Mouse (Mus musculus) inflammation-experienced regulatory T-cells, adult 6 months (primary cell): Measurements from ENCODE around the gene Oprm1. TPM values are rescaled to one million over a fixed set of nuclear protein-coding genes. Genes with fewer than 3 reads are reported as not detected.
A peak's percentile ranks its signal among the peaks of the same experiment; 100 is the strongest.
"Not testable (repeated sequence)": the region's sequence is repeated elsewhere in the genome, so short reads cannot be mapped to it uniquely, and the experiment has no call there.

Experiments
- ATAC-seq: one replicate; pipeline ENCODE4 v1.8.0; 2017
- polyA plus RNA-seq, 3 experiments: library from polyadenylated mRNA; unstranded; fragments of 100-300 nt; shearing (Covaris generic); gene quantifications; one replicate each; pipeline ENCODE4 v1.2.1; 2017

Oprm1 gene
- polyA plus RNA-seq, 3 experiments from 2014 or later, result 0.69 to 2.4 (median 1.1) TPM

DNA sequence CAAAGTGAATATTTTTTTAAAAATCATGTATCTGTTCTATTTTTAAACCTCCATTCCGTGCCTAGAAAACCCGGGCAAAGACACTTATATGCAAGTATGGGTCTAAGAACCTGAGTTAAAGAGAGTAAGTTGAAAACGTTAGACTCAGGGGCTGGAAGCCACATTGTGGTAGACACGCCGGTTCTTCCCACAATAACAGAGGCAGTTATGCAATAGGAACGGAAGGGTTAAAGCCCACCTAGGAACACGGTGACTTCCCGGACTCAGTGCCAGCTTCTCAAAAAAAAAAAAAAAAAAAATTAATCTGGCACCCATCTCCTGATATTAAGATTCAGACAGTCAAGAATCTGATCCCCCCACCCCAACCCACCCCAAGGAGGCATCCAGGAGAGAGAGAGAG lies 221.5 kb downstream of the Oprm1 start:
- no peak for ATAC-seq

DNA sequence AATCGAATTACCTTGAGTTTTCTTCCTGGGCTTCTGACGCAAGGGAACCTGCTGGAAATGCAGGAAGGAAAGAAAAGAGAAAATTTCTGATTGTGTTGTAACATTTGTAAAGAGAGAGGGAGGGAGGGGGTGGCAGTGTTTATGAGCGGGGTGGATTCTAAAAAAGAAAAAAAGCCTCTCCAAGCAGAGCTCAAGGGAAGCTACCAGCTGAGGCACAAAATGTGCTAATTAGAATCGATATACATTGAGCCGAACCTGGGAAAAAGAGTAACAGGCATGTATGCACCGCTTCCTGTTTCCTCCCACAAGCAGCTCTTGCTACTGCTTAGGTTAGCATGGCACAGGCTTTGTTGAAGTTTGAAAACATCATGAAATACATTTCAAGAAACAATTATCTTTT lies 221.9 kb downstream of the Oprm1 start:
- peak; percentile 41 for ATAC-seq

DNA sequence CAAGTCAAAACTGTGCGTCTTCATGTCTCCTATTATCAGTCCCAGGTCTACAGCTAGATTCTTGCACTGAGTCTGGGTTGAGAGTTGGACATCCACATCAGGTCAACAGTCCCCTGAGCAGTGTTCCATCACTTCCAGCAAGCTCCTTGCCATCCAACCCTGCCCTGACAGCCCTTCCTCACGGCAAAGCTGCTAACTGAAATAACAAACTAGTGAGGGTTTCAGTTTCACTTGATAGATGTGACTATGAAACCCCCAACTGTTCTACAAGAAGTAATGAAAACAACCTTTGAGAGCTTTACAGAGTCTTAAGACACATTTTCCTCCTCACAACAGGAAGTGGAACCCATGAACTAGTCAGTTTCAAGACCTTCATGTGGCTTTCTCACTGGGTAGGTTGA lies 224.4 kb downstream of the Oprm1 start:
- peak; percentile 88 for ATAC-seq

DNA sequence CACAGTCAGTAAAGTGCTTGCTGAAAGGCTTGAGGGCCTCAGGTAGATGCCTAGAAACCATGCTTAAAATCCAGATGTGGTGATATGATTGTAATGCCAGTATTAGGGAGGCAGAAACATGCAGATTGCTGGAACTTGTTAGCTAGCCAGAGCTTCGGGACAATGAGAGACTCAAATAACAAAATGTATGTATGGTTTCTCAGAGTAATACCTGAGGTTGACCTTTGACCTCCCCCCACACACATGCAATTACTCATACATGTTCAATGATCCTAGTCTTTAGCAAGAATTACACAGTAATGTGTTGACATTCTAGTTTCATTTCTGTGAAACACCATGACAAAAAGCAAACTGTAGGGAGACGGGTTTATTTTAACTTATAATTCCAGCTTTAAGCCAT lies 225.1 kb downstream of the Oprm1 start:
- no peak for ATAC-seq

DNA sequence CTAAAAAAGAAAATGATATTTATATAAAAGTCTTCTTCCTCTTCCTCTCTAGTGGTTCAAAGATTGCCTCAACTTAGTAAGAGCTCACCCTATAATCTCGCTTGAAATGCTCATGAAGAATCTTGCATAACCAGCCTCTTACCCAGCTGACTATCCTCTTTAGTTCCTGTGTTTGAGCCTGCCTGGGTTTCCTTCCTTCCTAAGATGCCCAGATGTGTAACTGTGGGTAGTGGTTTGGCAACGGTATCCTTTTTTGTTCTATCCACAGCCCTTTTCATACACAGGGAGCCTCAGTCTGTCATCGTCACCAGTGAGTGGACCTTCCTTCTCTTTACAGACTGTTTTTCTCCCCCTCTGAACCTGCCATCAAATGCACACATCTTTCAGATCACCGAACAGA lies 227.9 kb downstream of the Oprm1 start:
- ATAC-seq, result no peak

DNA sequence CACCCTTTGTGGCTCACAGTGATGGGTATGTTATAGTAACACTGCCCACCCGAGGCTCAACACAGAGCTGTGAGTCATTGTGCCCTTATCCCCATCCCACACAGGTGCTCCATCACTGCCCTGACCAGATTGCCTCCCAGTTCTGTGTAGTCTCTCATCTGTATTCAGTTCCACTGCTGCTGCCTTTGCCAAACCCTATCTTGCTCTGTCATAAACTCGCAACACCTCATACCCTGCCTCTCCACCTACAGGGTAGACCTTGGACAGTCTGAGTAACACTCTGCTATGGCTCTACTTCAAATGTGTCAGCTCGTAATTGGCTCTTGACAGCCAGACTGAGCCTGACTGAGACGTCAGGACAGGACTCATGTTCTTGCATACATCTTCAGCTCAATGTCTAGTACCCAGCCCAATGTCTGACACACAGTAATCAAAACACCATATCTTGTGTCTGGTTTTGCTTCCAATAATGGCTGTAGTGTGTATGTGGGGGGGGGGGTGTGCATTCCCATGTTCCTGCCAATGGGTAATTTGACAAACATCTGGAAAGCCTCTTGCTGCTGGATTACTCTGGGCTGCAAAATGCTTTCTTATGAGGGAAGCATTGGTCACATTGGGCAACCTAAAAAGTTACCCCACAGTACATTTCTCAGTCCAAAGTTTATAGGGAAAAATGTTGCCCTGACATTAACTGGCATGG lies 229.2 kb downstream of the Oprm1 start:
- ATAC-seq, result no peak

DNA sequence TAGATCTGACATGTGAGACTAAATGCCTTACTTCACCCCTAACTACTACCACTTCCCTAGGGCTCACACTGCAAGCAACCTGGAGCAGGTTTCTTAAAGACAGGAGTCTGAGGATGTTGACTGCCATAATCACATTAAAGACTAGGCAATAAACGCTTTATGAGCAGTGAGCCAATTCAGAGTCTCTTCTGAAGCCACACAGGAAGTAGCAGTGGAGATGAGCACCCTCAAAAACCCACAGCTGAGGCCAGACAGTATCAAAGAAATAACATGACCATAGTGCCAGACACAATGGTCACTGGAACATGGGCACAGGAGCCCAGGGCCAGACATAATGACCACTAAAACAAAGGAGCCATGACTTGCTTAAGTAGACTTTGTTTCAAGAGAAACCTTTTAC lies 230.2 kb downstream of the Oprm1 start:
- peak; percentile 72 for ATAC-seq

DNA sequence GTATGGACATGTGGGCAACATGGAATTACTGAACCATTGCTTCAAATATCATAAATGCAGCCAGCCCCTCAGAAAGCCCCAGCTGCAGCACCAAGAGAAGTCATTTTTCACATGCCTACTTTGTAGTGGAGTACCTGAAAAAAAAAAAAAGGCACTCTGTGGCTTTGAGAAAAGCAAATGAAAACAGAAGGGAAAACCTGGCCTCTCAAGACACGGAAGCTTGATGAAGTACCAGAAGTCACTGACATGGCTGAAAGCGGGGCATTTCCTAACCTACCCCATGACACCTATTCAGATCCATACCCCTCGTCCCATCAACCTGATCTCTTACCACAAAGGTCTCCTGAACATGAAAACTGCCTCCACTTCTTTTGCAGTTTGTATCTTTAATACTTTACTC lies 238.6 kb downstream of the Oprm1 start:
- peak; percentile 87 for ATAC-seq

DNA sequence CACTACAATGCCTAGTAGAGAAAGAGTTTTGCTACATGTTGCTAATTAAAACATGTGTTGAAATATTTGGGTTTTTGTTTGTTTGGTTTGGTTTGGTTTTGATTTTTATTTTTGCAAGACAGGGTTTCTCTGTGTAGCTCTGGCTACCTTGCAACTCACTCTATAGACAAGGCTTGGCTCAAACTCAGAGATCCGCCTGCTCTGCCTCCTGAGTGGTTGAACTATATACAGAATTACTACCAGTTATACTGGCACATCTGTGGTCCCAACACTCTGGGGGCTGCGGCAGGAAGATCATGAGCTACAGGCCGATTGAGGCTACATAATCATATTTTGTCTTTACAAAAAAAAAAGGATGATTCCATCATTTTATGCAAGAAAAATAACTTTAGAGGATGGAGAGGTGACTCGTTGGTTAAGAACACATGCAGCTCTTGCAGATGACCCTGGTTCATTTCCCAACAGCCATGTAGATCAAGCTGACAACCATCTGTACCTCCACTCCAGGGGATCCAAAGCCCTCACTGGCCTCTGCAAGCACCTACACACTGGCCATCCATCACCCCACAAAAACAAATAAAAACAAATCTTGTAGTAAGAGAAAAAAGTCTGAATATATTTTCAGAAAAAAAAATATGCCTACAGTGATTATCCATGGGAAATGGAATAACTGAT lies 240.4 kb downstream of the Oprm1 start:
- ATAC-seq, result no peak

DNA sequence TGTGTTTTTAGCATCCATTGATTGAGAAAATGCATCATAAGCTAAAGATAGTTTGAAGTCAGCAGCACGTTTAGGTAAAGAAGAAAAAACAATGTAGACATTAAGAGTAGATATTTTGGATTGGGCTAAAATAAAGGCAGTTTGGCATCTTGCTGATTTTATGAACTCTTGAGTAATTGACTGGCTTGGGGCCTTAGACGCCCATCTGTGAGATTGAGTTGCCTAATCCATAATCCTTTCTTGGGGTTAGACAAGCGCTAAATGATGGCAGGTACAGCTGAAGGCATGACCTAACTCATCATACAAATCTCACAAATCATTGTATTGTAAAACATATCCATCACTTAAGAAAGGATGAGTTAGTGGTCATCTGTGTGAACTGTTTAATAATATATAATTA lies 241.0 kb downstream of the Oprm1 start:
- ATAC-seq, result no peak

DNA sequence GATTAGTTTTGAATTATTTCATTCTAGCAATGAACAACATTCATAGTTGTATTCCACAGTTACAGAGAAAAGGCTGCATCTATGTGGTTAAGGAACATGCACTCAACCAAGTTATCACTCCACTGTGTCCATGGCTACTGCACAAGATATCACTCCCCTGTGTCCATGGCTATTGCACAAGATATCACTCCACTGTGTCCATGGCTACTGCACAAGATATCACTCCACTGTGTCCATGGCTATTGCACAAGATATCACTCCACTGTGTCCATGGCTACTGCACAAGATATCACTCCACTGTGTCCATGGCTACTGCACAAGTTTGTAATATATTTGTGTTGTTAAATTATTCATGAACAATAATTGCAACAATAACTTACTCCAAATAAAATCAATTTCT lies 245.6 kb downstream of the Oprm1 start:
- ATAC-seq, result not testable (repeated sequence)

DNA sequence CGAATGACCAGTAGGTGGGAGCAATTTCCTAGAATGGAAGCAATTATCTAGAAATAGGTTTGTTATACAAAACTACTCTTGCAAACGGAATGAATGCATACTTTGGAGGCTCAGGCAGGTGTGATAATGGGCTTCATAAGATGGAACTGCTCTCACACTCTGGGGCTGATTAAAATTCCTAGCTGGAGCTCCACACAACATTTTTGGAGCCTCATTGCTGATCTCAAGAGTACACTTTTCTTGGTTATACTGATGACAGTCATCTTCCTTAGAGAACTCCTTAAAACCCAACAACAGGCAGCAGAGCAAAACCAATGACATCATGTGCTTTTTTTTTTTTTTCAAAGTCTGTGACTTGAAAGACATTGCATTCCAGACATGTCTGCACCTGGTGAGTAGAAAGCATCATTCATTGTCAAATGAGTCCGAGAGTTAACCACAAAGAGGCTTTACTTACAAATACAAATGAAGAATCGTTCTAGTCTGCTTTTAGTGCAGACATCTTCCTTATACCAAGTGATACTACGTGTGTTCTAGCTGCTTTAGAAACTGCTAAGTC lies 246.8 kb downstream of the Oprm1 start:
- ATAC-seq, result peak; percentile 18

DNA sequence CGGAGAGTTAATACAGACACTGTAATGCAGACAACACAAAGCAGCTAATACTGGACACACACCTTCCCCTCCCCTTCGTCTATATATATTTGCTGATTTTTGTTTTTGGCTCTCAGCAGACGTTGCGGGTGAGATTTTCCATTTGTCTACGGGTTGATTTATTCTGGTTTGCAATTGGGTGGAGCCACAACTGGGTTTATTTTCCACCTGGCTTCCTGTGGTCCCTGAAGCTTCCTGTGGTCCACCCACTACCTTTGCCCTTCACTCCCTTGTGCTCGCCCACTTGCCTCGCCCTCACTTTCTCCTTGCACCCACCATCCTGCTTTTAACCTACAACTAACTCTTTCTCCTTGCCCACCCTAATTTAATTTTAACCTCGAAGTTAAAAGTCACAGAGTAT lies 252.2 kb downstream of the Oprm1 start:
- ATAC-seq, result peak; percentile 90

DNA sequence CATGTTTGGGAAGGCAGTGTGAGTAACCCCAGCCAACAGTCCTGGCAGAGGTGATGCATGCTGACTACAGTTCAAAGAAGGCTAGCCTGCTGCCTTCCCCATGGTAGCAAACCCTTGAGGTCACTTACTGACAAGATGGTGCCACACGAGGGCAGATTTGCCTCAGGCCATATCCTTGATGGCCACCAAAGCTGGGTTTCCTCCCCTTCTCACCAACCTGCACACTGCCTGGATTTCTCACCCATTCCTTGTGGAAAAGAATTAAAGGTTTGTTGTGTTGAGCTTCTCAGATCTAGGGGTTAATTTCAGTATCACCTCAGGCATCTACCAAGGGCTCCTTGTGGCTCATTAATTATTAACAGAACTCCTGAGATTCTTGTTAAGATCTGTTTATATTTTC lies 256.9 kb downstream of the Oprm1 start:
- ATAC-seq, result no peak

DNA sequence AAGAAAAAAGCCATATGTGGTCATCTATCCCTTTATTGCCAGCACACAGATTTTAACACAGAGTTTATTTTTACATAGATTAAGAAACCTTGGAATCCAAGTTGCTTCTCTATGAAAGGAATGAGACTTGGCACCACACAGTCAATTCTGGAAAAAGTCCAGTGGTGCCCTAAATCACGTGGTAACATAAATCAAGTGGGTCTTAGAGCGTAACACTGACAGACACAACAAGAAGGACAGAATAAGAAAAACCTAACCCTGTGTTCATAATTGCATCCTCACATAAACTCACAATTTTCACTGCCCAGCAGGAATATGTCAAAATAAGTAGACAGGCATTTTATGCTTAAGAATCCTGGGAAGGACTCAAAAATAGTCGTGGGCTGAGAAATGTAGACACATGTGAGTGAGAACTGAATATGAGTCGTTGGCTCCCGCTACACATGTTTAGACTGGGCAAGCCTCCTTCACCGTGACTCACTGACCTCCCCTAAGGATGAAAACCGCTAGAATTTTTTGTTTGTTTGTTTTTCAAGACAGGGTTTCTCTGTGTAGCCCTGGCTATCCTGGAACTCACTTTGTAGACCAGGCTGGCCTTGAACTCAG lies 261.6 kb downstream of the Oprm1 start:
- no peak for ATAC-seq

DNA sequence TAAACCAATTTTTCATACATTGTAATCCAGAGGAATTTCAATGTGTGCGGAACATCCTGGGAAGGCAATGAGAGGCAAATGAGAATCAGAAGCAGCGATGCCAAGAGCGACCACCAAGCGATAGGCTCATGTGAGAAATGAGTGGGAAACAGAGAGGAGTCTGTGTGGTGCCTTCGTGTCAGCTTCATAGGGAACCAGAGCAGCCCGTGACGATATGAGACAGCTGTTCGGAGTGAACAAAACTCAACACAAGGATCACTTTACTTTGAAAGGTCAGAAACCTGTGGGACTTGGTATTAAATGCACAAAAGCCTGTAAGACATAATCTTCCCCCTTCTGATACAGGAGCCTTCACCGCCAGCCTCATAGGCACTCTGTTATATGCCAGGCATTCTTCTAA lies 262.2 kb downstream of the Oprm1 start:
- no peak for ATAC-seq

DNA sequence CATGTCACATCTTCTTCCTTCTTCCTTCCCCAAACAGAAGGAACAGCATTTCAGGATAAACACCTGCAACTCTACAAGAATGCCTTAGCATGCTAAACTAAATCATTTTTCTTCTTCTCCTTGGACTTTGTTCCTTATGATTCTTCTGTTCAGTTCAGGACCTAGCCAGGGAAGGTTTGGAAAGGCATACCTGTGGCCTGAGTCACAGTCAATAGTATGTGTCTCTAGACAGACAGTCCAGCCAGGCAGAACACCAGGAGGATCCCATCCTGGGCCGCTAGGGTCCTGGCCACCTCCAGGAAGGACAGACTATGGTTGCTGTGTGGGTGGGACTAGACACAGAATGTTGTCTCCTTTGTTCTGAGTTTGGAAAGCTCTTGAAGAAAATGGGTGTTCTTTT lies 266.7 kb downstream of the Oprm1 start:
- ATAC-seq, result no peak

DNA sequence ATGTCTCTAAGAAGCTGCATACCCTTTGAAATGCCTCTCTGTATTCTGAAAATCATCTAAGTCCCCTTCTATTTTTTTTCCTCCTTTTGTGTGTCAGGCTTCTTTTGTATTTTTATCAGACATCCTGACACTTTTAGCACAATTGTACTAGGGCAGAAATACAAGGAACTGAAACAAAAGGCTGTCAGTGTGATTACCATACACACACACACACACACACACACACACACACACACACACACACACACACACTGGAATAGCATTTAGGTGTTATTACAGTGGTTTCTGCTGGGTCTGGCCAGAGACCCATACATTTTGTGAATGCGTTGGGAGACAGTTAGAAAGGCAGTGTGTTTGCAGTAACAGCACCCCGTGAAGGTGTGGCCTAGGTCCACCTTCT lies 275.2 kb downstream of the Oprm1 start:
- no peak for ATAC-seq

DNA sequence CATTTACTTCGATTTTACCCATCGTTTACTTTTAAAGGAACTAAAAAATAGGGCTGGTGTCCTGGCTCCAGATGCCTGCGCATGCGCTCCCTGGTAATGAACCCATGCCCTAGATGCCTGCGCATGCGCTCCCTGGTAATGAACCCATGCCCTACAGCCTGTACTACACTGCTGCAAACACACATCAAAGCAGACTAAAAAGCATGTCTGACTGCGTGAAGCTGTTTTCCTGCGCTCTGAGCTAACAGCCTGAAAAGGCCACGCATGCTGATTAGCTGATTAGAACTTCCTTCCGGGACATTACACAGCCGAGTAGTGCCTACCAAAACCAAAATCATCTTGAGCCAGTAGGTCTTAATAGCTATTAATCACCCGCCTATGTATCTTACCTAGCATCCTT lies 277.2 kb downstream of the Oprm1 start:
- peak; percentile 93 for ATAC-seq

DNA sequence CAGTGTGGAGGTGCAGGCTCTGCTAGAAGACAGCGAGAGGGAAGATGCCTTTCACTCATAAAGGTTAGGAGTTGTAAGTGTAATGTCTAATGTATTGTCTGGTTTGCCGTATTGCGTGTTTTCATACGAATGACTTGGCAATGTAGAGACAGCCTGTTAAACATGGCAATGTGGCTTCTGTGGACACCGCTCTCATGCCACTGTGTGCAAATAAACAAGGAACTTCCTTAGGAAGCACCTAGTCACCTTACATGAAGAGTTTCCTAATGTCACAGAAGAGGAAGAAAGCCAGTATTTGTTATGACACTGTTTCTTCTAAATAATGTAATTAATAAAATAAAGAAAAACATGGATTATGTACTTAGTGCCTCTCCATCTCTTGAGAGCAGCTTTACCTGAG lies 278.9 kb downstream of the Oprm1 start:
- no peak for ATAC-seq

DNA sequence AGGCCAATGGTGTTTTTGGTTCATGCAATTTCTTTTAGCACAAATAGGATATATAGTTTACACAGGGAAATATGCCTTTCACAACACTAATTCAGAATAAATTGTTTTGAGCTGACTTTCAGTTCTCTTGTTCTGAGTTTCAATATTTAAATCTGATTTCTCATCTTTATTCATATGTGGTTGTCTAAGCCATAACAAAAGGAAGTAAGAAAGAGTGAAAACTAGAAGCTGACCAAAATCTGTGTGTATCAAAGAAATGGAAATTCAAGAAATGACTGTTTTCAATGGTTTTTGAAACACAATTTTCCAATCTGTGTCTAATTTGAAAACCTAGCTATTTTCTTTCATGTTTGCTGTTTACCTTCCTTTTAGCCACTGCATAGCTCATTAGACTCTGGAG lies 282.7 kb downstream of the Oprm1 start:
- peak; percentile 58 for ATAC-seq

DNA sequence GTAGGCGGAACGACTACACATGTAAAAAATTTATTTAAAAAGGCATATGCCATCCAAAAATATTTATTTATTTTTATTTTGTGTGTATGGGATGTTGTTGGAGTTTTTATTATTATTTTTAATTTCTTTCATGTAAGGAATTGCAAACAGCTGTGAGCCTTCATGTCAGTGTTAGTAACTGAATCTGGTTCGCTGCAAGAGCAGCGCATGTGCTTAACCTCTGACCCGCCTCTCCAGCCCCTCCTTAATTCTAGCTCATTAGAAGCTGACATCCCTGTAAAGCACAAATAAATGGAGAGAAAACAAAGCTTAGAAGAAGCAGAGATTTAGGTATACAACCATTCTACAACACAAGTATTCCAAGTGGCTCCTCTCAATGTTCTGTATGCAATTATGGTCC lies 285.6 kb downstream of the Oprm1 start:
- no peak for ATAC-seq

DNA sequence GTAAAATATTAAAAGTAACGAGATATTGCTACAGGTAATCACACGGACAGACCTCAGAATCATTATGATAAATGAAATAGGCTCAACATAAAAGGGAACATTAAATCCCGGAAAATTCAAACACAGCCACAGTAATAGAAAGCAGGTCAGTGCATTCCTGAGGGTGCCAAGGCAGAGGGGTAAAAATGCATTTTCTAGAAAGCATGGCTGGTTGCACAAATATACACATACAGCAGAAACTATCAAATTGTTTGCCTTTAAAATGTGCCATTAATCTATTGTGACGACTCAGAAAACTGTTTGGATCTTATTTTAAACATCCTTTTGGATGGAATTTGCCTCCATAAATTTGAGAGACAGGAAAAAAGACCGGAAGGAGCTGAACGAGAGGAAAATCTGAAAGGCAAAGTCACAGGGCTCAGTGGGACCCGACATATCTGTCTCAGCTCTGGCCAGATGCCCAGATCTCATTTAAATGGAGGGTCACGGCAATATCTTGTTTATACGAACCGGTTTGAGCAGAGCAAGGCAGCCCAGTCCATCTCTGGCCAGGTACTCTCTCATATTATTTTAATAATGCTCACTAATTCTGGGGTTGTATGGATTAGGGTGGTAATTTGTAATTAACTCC lies 289.1 kb downstream of the Oprm1 start:
- ATAC-seq, result no peak

DNA sequence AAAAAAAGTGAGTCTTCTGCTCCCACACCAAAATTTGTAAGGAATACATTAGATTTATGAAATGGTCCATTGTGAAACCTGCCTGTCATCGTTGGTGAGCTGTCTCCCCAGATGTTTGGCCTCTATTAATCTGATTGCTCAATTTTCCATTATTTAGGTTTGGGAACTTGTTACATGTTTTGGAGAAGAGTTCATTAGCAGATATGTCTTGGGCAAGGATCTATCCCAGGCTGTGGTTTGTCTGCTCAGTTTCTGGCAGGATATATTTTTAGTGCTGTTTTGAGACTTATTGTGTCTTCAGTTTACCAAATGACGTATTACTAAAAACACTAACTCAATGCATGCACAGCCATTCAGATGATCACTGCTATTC lies 289.6 kb downstream of the Oprm1 start:
- ATAC-seq, result no peak
